Mouse (Mus musculus): Measurements from ENCODE around the gene Slc34a1. TPM values are rescaled to one million over a fixed set of nuclear protein-coding genes. Genes with fewer than 3 reads are reported as not detected.

The Slc34a1 gene
- not detected in 2 replicates for total RNA-seq (2014; fragmentation: Nextera tagmentation)
- total RNA-seq (2017) = not detected in 2 replicates

GRCm38 (mm10) chr13:55398088-55398487 is at the start of gene Slc34a1:
Gene Slc34a1 (plus strand): TSS chr13:55398187.
- ATAC-seq (replicated peaks; ENCODE audit: low FRiP score, low TSS enrichment, poor library complexity, severe bottlenecking) = no peak

DNA sequence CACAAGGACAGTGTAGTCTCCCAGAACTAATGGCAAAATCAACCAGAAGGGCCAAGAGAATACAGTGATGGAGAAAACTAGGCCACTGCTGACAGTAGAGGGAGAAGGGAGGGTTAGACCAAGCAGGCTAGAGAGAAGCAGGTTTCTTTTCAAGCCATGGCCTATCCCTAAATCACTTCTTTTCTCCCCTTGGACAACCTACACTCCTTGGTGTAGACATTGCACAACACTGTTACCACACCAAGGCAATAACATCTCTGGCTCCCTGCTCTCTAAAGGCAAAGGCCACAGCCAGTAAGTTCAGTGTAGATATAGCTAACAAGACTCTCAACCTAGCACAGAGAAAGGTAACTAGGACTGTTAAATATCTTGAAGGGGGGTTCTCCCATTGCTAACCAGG is 36.8 kb upstream of the Slc34a1 start:
- no peak for ATAC-seq (replicated peaks; ENCODE audit: low FRiP score, low TSS enrichment, poor library complexity, severe bottlenecking)

GRCm38 (mm10) chr13:55361974-55362452 is 36.0 kb upstream of the Slc34a1 start:
- ATAC-seq (replicated peaks; ENCODE audit: low FRiP score, low TSS enrichment, poor library complexity, severe bottlenecking) = peak; percentile 24

- ATAC-seq (replicated peaks; ENCODE audit: low FRiP score, low TSS enrichment, poor library complexity, severe bottlenecking) = peak; percentile 99
Observed at GRCm38 (mm10) chr13:55362453-55363060, 35.4 kb upstream of the Slc34a1 start, which contains the start of gene Lman2. Gene Lman2 (minus strand): TSS chr13:55362783.

DNA sequence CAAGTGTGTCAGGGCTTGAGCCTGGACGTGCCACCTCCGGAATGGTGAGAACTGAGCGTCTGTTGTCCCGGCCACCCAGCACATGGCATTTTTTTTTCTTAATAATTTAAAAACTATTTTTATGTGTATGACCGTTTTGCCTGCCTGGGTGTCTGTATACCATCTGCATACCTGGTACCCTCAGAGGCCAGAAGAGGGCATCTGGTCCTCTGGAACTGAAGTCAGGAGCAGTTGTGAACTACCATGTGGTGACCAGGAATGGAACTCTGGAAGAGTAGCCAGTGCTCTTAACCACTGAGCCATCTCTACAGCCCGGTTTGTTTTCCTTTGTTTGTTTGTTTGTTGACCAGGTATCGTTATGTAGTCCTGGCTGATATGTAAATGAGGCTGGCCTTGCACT is 29.6 kb upstream of the Slc34a1 start:
- 0 out of 2 replicates have a peak, but pooled peaks have one; percentile 36 for ATAC-seq (replicated peaks; ENCODE audit: low FRiP score, low TSS enrichment, poor library complexity, severe bottlenecking)

DNA sequence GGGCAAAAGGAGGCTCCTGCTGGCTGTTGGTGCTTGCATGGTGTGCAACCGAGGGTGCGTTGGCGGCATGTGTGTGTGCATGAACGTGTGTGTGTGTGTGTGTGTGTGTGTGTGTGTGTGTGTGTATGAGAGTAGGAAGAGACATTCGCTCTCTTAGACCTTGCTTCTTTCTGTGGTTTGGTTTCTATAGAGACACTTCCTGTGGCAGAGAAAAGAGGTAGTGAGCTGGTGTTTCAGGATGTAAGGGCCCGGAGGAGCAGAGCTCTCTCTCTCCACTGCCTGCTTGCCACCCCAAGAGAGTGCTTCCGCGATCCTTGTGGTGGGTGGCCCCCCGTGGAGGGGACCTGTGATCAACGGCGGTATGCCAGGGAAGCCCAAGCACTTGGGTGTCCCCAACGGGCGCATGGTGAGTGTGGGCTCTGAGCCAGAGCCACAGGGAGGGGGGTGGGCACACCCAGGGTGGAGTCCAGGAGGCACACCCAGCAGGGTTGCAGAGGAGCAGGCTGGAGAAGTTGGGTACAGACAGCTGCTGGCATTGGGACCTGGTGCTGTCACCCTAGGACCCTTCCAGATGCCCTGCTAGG is 28.4 kb upstream of the Slc34a1 start, which contains the start of gene Rgs14:
Gene Rgs14 (plus strand): TSS at position 202 of the 584 bp plus-strand sequence.
- peak; percentile 85 for ATAC-seq (replicated peaks; ENCODE audit: low FRiP score, low TSS enrichment, poor library complexity, severe bottlenecking)

DNA sequence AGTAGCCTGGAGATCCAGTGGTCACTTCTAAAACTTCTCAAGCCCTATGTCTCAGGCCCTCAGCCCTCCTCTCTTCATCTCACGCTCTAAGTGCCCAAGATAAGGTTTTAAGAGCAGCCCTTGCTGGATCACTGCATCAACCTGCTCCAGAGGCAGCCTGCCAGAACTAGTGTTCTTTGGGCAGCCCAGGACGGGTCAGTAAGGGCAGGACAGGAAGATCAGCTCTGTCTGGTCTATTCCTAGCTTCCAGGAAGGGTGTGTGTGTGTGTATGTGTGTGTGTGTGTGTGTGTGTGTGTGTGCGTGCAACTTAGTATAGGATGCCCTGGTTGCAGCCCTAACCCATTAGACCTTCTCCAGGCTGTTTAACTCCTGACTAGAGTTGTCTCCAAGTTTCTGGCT is 27.8 kb upstream of the Slc34a1 start:
- no peak; the same call in 1 of the 2 replicates for ATAC-seq (replicated peaks; ENCODE audit: low FRiP score, low TSS enrichment, poor library complexity, severe bottlenecking)

- ATAC-seq (replicated peaks; ENCODE audit: low FRiP score, low TSS enrichment, poor library complexity, severe bottlenecking) = no peak
Observed at GRCm38 (mm10) chr13:55371007-55371681, 26.8 kb upstream of the Slc34a1 start.

DNA sequence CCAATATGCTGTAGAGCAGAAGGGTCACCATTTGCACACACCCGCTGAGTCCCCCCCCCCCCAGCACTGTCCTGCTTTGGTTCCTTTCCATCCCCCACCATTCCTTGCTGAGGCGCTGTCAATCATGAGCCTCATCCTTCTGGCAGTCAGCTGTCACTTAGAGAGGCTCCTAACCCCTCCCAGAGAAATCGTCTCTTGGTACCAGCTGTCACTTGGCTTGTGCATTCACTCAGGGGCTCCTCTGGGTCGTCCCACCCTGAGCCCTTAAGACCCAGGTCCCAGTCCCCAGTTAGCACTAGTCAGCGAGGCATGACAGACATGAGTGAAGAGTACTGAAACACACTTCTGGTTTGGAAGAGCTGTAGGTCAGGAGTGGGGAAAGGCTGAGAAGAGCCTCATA is 26.2 kb upstream of the Slc34a1 start:
- ATAC-seq (replicated peaks; ENCODE audit: low FRiP score, low TSS enrichment, poor library complexity, severe bottlenecking) = no peak

DNA sequence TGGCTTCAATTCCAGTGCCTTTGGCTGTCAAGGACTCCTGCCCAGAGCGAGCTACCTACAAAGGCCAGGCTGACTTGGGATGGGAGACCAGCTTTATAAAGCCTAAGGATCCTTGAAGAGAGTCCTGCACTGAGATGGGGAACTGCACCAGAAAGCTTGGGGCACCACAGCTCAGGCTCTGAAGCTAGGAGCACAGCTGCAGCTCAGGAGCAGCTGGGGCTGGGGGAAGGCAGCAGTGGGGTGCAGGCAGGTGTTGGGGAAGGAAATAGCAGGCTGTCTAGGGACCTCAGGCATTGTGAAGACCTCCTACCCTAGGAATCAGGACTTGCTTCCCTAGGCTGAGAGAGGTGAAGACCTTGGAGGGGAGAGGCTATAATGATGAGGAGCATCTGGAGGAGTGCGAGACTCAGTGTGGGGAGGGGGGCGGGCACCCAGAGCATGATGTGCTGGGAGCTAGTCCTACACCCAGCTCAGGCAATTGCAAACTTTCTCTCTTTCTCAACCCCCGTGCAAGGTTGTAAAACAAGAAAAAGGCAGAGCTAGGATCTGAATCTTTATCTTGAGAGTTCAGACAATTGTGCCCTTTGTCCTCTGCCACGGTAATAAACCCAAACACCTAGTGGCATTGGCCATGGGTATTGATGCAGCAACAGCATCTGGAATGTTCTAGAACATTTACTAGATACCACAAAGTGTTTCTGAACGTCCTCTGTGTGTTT is 23.6 kb upstream of the Slc34a1 start:
- ATAC-seq (replicated peaks; ENCODE audit: low FRiP score, low TSS enrichment, poor library complexity, severe bottlenecking) = no peak

DNA sequence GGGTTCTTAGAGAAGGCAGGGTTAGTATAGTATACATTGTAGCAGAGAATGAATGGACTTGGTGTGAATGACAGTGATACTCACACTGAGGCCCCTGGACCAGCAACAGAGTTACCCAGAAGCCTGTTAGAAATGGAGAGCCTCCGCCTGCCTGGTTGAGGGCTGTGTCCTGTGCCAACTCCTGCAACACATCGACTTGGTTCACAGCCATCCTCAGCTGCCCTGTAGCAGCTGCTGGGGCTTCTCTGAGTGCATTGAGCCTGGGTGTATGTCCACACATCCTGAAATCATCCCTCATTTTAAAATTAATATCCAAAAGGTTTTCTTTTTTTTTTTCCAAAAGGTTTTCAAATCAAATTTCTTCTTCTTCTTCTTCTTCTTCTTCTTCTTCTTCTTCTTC is 22.1 kb upstream of the Slc34a1 start:
- no peak for ATAC-seq (replicated peaks; ENCODE audit: low FRiP score, low TSS enrichment, poor library complexity, severe bottlenecking)

DNA sequence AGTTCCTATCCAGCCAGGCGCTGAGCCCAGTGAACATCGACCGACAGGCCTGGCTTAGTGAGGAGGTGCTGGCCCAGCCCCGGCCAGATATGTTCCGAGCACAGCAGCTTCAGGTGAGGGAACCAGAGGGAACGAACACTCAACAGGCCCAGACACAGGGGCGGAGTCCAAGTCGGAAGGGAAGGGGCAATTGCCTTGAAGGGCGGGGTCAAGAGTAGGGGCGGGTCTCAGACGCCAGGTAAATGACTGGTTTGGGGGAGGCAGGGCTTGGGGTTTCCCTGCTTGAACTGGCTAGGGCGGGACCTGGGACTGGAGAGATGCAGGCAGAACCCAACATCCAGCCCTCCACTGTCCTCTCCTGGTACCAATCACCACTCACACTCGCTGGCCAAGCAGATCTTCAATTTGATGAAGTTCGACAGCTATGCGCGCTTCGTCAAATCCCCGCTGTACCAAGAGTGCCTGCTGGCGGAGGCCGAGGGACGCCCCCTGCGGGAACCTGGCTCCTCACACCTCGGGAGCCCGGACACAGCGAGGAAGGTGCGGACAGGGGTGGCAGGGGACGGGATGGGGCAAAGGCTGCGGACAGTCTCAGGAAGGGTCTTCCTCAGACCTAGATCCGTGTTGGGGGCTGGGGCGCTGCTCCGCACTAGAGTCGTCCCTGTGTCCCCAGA is 18.9 kb upstream of the Slc34a1 start:
- ATAC-seq (replicated peaks; ENCODE audit: low FRiP score, low TSS enrichment, poor library complexity, severe bottlenecking) = no peak

GRCm38 (mm10) chr13:55381790-55382189 is 16.2 kb upstream of the Slc34a1 start:
- no peak for ATAC-seq (replicated peaks; ENCODE audit: low FRiP score, low TSS enrichment, poor library complexity, severe bottlenecking)

GRCm38 (mm10) chr13:55390644-55391043 is 7.3 kb upstream of the Slc34a1 start:
- no peak for ATAC-seq (replicated peaks; ENCODE audit: low FRiP score, low TSS enrichment, poor library complexity, severe bottlenecking)

DNA sequence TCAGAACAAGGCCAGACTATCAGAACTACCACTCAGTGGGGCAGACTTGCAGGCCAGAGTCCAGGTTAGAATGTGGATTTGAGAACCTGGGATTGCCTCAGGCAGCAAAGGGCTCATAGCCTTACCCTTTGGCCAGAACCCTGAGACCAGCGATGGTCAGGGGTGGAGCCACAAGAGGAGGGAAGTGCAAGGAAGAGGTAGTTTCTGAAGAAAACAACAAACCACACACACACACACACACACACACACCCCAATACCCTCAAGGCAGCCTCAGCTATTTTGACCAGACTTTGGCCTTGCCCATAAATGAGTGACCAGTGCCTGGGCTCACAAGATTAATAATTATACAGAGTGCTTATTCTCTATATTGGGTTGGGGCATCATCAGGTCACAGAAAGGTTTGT is 6.4 kb upstream of the Slc34a1 start:
- no peak for ATAC-seq (replicated peaks; ENCODE audit: low FRiP score, low TSS enrichment, poor library complexity, severe bottlenecking)

GRCm38 (mm10) chr13:55392933-55393332 is 5.1 kb upstream of the Slc34a1 start:
- peak; percentile 63; the same call in 1 of the 2 replicates for ATAC-seq (replicated peaks; ENCODE audit: low FRiP score, low TSS enrichment, poor library complexity, severe bottlenecking)

GRCm38 (mm10) chr13:55399300-55400038 is 1.5 kb downstream of the Slc34a1 start:
- ATAC-seq (replicated peaks; ENCODE audit: low FRiP score, low TSS enrichment, poor library complexity, severe bottlenecking) = 0 out of 2 replicates have a peak, but pooled peaks have one; percentile 11

GRCm38 (mm10) chr13:55400039-55400346 is 2.0 kb downstream of the Slc34a1 start:
- ATAC-seq (replicated peaks; ENCODE audit: low FRiP score, low TSS enrichment, poor library complexity, severe bottlenecking) = no peak

DNA sequence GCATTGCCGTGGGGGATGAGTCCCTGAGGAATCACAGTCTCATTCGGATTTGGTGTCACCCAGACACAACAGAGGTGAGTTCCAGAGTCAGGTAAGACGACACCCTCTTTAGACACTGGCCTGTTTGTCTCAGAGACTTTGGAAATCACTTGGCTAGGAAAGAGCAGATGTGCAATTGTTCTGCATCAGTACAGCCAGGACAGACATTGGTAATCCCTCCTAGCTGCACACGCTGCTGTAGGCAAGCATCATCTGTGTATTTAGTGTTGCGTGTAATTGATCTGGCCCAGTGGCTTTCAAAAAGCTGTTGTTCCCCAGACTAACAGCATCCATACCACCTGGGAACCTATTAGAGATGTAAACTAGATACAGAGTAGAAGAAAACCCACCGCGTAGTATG is 5.3 kb downstream of the Slc34a1 start:
- no peak for ATAC-seq (replicated peaks; ENCODE audit: low FRiP score, low TSS enrichment, poor library complexity, severe bottlenecking)

All from megakaryocyte-erythroid progenitor cell, adult 5-6 weeks (primary cell).